Mouse (Mus musculus) heart, embryonic 12.5 days (tissue): Measurements from ENCODE around the gene Usp16. TPM values are rescaled to one million over a fixed set of nuclear protein-coding genes. Genes with fewer than 3 reads are reported as not detected.

Experiments
- ATAC-seq: fragments of 200-750 bp; cut with Nextera tagmentation; 2 replicates; pipeline ENCODE4 v1.8.0; 2017; ENCODE audit warnings: moderate TSS enrichment, moderate library complexity; ENCODE audit not compliant: insufficient number of reproducible peaks, low FRiP score
- H3K27ac ChIP-seq: fragments of 300-500 bp; sonication (generic); 2 replicates; pipeline ENCODE4 v1.5.1; 2016; ENCODE audit warnings: mild to moderate bottlenecking, moderate library complexity; ENCODE audit not compliant: poor library complexity, severe bottlenecking
- H3K27me3 ChIP-seq: fragments of 300-500 bp; sonication (generic); replicated peaks from 2 replicates; pipeline ENCODE4 v1.6.1; 2016; ENCODE audit warnings: mild to moderate bottlenecking, moderate library complexity
- H3K36me3 ChIP-seq: fragments of 300-500 bp; sonication (generic); 2 replicates; pipeline ENCODE4 v1.6.1; 2016; ENCODE audit warnings: mild to moderate bottlenecking, moderate library complexity
- H3K4me1 ChIP-seq: fragments of 300-500 bp; sonication (generic); replicated peaks from 2 replicates; pipeline ENCODE4 v1.6.1; 2016; ENCODE audit warnings: mild to moderate bottlenecking
- H3K4me2 ChIP-seq: fragments of 300-500 bp; sonication (generic); 2 replicates; pipeline ENCODE4 v1.6.1; 2016; ENCODE audit warnings: mild to moderate bottlenecking, moderate library complexity
- H3K4me3 ChIP-seq: fragments of 300-500 bp; sonication (generic); 2 replicates; pipeline ENCODE4 v1.5.1; 2016; ENCODE audit warnings: mild to moderate bottlenecking
- H3K9ac ChIP-seq: fragments of 300-500 bp; sonication (generic); 2 replicates; pipeline ENCODE4 v1.6.1; 2016; ENCODE audit warnings: mild to moderate bottlenecking, moderate library complexity
- H3K9me3 ChIP-seq: fragments of 300-500 bp; sonication (generic); replicated peaks from 2 replicates; pipeline ENCODE4 v1.6.1; 2016; ENCODE audit warnings: mild to moderate bottlenecking, moderate library complexity
- WGBS: fragments of 180-500 bp; shearing (Covaris S2); methylation state at CpG from one replicate; pipeline ENCODE4 v1.1.7; 2016; 5-methylcytosine and 5-hydroxymethylcytosine counted together
- polyA plus RNA-seq: library from polyadenylated mRNA; unstranded; fragments of >200 nt; fragmentation: Nextera tagmentation; extraction: Ambion mirVana; gene quantifications from 2 replicates; pipeline ENCODE4 v1.2.1, GENCODE M21; 2016

The Usp16 gene
- polyA plus RNA-seq, 1 experiment from 2014 or later: 37.0 TPM

DNA sequence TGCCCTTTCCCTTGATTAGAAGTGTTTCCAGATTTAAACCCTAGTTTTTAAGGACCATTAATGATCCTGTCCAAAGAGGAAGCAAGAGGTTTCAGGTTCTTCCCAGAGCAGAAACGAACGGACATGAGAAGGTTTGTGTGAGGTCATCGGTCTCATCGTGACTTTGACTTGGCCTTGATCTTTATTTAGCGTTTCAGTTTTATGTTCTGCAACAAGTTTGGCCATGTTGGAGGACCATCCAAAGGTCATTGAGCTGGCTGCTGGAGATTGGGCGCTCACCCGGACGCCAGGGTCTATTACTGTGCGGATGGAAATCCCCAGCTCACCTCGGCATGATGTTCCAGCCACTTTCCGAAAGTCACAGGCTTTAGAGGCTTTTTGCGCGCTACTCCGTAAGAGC is 57.8 kb downstream of the Usp16 start:
- no peaks in the 10 kb centered on the region for H3K27me3 ChIP-seq
- H3K9me3 ChIP-seq: no peaks in the 10 kb centered on the region
- WGBS: 89% methylated on average over 14 of the region's 14 CpGs
- H3K9ac ChIP-seq: no peak overlapping the region
- no peaks in the 10 kb centered on the region for H3K36me3 ChIP-seq
- H3K27ac ChIP-seq: no peak overlapping the region
- 0 out of 2 replicates have a peak, but pooled peaks cover 3% of the 10 kb centered on the region for H3K4me1 ChIP-seq
- no peak overlapping the region for H3K4me2 ChIP-seq
- no peak for ATAC-seq
- no peak overlapping the region for H3K4me3 ChIP-seq

DNA sequence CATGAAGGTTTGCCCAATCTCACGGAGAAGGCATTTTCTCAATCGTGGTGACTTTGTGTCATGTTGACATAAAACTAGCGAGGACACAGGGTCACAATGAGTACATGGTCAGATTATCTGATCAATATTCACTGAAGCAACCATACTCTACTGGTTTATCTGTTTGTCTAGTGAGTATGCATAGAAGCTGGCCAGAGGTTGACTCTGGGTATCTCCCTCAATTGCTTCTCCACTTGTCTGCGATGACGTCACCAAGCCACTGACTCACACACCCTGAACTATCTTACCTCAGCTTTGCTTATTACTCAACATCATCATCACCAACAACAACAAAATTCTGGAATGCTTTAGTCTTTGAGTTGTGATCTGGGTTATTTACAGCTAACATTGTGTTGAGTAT is 69.7 kb downstream of the Usp16 start:
- Histone ChIP-seq H3K36me3 (no peaks in the 10 kb centered on the region), H3K27ac (no peak overlapping the region), H3K27me3 (peaks cover 6% of the 10 kb centered on the region; the same call in 1 of the 2 replicates), H3K4me2 (no peak overlapping the region), H3K4me3 (no peak overlapping the region), H3K9ac (no peak overlapping the region), H3K9me3 (no peaks in the 10 kb centered on the region), H3K4me1 (peaks cover 11% of the 10 kb centered on the region; the same call in 1 of the 2 replicates)
- WGBS: 72% methylated on average over 5 of the region's 5 CpGs
- ATAC-seq: no peak

- Histone ChIP-seq H3K9me3 (no peaks in the 10 kb centered on the region), H3K27me3 (peaks cover 6% of the 10 kb centered on the region; the same call in 1 of the 2 replicates), H3K4me1 (peaks cover 11% of the 10 kb centered on the region; the same call in 1 of the 2 replicates), H3K27ac (no peak overlapping the region), H3K36me3 (no peaks in the 10 kb centered on the region), H3K9ac (no peak overlapping the region), H3K4me2 (no peak overlapping the region), H3K4me3 (no peak overlapping the region)
- 56% methylated on average over 8 of the region's 8 CpGs for WGBS
- ATAC-seq: no peak
These were observed 73.2 kb downstream of the Usp16 start for GRCm38 (mm10) chr16:87527553-87528249.

DNA sequence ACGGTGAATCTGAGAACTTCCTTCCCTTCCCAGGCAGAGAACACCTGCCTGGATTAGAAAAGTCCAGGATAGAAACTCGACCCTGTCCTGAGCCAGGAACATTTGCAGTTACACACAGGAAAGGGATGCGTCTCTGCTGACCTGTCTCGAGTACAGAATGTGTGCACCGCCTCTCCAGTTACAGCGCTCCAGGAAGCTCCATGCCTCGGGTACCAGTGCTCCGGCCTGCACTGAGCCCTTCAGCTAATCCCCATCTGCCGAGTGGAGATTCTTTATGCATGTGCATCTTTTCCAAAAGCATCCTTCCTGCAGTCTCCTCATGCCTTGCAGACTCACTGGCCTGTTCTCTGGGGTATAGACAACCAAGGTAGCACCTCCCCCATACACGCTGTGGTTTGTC is 74.3 kb downstream of the Usp16 start:
- Histone ChIP-seq H3K4me1 (peaks cover 5% of the 10 kb centered on the region; the same call in 1 of the 2 replicates), H3K4me2 (no peak overlapping the region), H3K27ac (no peak overlapping the region), H3K9me3 (no peaks in the 10 kb centered on the region), H3K36me3 (no peaks in the 10 kb centered on the region), H3K9ac (no peak overlapping the region), H3K4me3 (no peak overlapping the region), H3K27me3 (peaks cover 6% of the 10 kb centered on the region; the same call in 1 of the 2 replicates)
- WGBS: 70% methylated on average over 10 of the region's 10 CpGs
- no peak for ATAC-seq

Other genes with a start within 250 kb of the Usp16 start
- gene N6amt1, start 100.5 kb upstream of the Usp16 start, polyA plus RNA-seq: 22.5 and 24.4 TPM in 2 replicates
- 26.6 and 29.6 TPM in 2 replicates for gene Ltn1, start 22.1 kb upstream of the Usp16 start, polyA plus RNA-seq
- 11.3 and 13.1 TPM in 2 replicates for gene Rwdd2b, start 14.1 kb upstream of the Usp16 start, polyA plus RNA-seq
- 335 and 346 TPM in 2 replicates for gene Cct8, start 41.2 kb downstream of the Usp16 start, polyA plus RNA-seq
- gene Map3k7cl, start 98.6 kb downstream of the Usp16 start, polyA plus RNA-seq: 0.13 TPM in 1 of 2 replicates, not detected in the other
- 9.6 and 11.6 TPM in 2 replicates for gene Bach1, start 244.2 kb downstream of the Usp16 start, polyA plus RNA-seq